Mouse (Mus musculus) spleen, embryonic (tissue): Measurements from ENCODE around the gene Wnt7b.

Experiments used
- CTCF ChIA-PET: fragments of 350-600 bp; sonication (Branson Sonifier 250); formaldehyde crosslinking; loops from one replicate; lab custom pipeline; 2022; lab: Charles Lee

Gene Wnt7b

DNA sequence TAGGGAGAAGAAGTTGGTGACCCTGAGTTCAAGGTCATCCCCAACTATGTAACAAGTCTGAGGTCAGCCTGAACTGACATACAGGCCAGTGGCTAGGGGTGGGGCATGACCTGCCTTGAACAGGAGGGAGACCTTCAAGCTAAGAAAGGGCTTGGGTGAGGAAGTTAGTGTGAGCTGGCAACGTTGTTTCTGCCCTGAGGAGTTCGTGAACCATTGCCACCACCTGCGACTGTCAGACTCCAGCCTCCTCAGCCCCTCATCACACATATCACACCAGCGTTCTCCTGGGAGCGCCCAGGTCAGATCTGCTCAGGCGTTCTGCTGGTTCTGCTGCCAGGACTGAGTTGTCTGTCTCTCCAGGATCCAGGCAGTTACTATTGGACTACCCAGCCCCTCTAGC is 20.5 kb upstream of the Wnt7b start:
- CTCF ChIA-PET = no interaction called here

DNA sequence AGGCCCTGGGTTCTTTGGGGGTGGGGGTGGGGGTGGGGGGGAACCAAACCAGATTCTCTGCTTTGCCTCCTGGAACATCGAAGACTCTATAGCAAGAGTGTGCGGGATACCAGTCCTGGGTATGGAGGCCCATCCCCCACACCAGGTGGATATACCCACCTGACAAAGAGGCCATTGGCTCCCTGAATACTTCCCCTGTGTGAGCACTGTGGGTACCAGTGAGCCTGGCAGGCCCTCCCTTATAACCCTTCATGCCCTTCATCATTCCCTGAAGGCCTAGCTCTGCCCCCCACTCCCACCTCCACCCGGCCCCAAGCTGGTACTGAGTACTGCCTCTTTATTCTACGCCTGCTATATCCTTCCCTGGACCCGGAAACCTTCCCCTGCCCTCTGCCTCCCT is 19.7 kb upstream of the Wnt7b start:
- CTCF ChIA-PET = no interaction called here

DNA sequence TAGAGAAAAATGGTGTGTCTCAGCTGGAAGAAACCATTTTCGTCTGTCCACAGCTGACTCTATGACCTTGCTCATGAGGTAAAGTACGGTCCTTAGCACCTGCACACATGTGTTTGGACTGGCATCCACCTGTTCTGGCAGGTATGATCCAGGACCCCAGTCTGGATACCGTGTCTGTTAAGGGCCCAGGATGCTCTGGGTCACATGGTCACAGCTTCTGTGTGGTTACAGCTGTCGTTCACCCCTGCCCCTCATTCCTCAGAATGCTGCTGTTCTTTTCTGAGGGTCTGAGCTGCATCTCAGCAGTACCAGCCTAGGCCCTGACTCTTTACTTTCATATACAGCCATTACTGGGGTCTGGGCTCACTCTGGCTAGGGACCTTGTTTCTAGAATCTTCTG is 18.9 kb upstream of the Wnt7b start:
- CTCF ChIA-PET = interaction anchor here (0.5 kb wide), 1 partner anchor 107 kb away, joined by 3 read pairs; no protein-coding TSS in a partner anchor

DNA sequence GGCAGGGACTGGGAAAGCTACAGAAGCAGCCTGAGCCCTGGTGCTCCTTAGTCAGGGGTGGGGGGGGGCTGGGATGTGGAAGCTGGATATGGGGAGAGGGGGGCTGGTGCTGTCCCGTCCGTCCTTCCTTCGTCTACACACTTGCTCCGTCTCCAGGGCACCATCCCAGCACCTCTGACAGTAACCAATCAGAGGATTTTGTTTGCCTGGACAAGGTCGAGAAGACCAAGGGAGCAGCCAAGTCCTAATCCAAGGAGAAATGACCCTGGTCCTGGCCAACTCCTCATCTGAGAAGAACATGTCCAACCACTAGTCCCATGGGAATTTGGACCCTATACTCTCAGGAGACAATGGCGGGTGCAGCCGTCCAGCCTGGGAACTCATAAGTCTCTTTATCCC is 18.4 kb upstream of the Wnt7b start:
- CTCF ChIA-PET = interaction anchor here (0.5 kb wide), 1 partner anchor 107 kb away, joined by 3 read pairs; no protein-coding TSS in a partner anchor

DNA sequence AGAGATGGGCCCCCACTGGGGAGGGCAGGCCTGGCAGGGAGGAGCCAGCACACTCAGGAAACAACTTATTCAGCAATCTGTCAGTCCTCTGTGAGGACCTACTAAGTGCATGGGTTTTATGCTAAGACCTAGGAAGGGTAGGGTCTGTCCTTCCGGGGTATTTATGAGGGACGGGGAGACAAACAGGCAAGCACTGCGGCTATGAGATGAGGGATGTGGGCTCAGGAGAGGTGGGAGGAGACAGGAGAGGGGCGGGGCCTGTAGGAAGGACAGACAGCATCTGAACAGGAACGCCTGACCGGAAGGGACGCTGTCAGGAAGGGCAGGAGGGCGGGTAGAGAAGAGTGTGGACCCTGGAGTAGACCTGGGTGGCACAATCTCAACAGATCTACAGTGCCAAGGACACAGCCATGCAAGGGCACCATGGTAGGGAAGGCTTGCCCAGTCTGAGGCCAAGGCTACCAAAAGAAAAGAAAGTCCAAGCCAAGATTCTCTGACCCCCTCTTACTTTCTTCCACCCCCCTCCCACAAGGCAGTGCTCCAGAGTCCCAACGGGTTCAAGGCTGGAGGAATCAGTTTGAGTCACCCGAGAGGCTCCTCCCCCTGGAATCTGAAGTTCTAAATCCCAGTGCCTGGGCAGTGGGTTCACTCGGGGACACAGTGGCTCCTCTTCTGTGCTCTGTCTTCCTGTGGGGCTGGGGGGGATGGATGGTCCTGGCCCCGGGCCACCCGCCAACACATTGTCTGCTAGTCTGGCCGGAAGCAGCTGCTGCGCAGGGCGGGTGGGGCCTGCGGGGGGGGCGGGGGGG is 17.8 kb upstream of the Wnt7b start:
- CTCF ChIA-PET = no interaction called here

DNA sequence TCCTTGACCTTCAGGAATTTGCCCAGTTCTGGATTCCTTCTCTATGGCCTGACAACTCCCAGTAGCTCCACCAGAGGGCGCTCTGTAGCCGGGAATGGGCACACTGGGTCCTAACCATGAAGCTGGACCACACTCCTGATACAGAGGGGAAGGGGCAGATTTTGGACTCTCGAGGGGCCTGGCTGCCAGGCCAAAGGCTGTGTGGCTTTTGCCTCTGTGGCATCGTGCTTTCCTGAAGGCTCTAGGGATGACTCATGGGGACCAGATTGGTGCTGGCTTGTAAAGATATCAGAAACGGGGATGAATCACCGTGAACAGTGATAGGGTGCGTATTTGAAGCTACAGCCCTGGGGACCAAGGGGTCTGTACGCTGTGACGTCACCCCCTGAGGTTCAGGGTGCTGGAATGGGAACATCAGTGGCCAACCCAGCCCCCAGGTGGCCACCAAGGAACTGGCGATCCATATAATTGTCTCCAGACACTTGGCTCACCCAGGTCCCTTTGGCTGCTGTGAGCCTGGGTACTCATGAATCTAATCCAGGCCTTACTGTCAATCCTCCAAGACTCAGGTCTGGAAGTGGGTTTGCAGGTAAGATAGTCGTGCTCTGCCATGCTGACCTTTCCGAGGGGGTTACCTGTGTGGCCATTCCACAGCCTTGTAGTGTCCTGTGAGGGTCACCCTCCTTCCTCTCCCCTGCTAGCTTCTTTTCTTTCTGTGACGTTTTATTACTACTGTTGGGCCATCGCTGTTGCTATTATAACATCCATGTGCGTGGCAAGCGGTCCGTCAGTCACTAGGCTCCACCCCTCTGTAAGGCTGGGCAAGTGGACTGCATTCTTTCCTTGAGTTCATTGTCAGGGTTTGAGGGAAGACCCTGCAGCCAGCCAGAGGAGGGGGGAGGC is 17.0 kb upstream of the Wnt7b start:
- CTCF ChIA-PET = interaction anchor here (0.6 to 1.8 kb wide), 6 partner anchors 13 to 251 kb away, joined by 3 to 4 read pairs (median 4); no protein-coding TSS in a partner anchor

DNA sequence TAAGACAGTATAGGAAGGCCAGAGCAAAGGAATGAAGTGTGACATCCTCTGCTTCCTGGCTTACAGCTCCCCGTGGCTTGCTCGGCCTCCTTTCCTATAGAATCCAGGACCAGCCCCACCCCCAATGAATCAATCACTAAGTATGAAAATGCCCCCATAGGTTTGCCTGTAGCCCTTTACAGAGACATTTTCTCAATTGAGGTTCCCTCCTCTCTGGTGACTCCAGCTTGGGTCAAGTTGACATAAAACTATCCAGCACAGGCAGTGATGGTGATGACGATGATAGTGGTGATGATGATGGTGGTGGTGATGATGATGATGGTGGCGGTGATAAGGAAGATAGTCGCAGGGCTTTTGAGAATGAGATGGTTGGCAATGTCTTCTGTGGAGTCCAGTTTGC is 16.2 kb upstream of the Wnt7b start:
- CTCF ChIA-PET = interaction anchor here (0.6 to 1.8 kb wide), 6 partner anchors 14 to 252 kb away, joined by 3 to 4 read pairs (median 4); no protein-coding TSS in a partner anchor

DNA sequence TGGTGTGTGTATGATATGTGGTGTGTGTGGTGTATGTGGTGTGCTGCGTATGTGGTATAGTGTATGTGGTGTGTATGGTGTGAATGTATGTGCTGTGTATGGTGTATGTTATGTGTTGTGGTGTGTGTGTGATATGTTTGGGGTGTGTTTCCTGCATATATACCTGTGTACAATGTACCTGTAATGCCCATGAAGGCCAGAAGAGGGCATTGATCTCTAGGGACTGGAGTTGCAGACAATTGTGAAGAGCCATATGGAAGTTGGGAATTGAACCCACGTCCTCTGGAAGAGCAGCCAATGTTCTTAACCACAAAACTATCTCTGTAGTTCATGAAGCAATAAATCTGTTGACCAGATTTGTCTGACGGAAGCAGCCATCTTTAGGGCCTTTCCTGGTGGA is 15.1 kb upstream of the Wnt7b start:
- CTCF ChIA-PET = no interaction called here

DNA sequence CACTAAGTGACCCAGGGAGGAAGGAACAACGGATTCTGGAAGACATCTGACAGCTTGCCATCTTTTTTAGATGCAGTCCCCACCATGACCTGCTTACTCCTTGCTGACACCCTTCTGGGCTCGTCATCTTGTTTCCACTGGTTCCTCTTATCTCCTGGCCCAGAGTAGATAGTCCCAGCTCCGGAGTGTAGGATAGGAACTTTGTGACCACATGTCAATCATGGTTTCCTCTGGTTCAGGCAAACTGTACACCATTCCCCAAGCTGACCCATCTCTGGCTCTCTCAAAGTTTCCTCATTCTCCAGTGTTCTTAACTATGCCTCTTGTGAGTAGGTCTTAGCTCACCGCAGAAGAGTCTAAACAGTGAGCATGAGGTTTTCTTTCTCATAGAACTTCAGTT is 10.4 kb upstream of the Wnt7b start:
- CTCF ChIA-PET = no interaction called here

DNA sequence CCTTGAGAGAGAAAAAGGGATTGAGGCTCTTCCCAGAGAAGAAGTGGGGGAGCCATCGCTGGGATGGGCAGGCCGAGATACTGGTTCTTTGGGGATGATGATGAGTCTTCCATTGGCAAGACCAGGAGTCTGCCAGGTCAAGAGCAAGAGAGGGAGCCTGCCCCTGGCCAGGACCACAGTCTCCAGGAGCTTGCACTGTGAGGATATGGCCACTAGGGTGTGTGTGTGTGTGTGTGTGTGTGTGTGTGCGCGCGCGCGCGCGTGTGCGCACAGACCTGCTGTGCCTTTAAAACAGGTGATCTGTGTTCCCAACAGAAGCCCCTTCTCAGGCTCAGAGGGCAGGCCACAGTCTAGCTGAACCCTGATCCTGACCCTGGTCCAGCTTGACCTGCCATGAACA is 8.6 kb upstream of the Wnt7b start:
- CTCF ChIA-PET = interaction anchor here (1.0 kb wide), 1 partner anchor 25 kb away, joined by 3 read pairs; no protein-coding TSS in a partner anchor

DNA sequence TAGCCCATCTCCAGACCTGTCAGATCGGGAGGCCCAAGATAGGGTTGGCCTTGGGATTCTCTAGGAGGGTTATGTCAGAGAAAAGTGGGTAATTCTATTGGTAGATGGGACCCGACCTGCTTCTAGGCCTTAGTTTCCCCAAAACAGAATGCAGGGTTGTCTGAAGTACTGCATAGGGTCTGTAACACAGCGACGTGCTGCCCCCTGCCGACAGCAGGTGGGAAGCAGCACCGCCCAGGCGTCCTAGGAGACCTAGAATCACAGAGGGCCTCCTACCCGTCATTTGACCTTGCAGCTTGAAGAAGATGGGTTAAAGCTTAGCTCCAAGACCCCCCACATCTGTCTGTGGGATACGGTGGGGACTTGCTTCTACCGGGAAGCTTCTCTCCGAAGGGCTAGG is 1.2 kb upstream of the Wnt7b start:
- CTCF ChIA-PET = no interaction called here

DNA sequence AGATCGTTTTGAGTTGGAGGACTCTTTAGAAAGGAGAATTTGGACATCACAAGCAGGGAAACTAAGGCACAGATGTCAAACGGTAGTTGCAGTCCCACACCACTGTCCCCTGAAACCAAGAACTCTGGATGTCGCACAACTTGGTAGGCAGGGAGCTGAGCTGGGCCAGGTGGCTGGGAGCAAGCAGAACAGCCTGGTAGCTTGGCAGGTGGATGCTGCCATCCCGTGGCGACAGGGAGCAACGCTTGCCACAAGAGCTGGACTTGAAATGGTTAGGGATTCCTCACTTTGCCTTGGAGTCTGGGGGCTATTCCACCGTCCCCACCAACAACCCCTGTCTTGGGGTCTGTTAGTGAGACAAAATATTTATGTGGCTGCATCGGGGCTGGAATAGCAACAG is 751 bp upstream of the Wnt7b start:
- CTCF ChIA-PET = no interaction called here

DNA sequence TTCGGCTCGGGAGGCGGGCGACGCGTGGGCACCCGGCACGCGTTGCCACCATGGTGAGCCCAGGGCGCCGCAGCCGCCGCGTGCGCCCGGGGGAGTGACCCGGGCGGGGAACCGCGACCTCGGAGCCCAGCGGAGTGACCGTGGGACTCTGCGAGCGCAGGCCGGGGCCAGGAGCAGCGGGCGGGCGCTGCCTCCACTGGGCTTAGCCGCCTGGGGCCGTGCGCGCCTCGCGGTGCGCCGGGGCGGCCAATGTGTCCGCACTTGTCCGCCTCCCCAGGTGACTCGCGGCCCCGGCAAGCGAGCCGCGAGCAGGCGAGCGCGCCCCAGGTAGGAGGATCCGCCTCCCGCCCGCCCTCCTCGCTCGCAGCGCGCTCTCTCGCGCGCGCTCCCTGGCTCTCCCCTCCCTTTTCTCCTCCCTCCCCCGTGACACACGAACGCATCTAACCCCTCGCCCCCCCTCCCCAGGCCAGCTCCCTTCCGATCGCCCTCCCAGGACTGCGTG is 659 bp downstream of the Wnt7b start:
- CTCF ChIA-PET = no interaction called here

DNA sequence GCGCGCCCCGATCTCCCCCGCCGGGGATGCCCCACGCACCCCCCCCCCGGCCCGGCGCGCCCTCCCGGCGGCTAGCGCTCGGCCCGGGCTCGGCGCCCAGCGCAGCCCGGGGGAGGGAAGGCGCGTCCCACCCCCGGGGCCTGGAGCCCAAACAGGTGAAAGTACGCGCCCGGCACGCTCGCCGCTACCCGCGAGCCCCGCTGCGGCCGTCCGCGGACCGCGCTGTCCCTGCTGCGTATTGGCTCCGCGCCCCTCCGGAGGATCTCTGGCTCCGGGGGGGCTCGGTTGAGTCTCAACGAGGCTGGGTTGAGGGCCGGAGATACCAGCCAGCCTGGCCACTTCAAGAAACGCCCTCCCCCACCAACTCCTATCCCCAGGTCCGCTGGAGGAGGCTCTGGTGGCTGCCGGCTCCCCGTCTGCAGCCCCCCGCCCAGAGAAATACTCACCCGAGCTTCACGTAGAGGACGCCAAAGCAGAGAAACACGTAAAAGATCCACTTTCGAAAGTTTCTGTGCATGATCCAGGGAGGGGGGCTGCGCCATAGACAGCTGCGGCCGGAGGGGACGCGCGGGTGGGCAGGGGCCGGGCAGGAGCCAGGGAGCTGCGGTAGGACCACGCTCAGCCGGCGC is 1.2 kb downstream of the Wnt7b start:
- CTCF ChIA-PET = no interaction called here

DNA sequence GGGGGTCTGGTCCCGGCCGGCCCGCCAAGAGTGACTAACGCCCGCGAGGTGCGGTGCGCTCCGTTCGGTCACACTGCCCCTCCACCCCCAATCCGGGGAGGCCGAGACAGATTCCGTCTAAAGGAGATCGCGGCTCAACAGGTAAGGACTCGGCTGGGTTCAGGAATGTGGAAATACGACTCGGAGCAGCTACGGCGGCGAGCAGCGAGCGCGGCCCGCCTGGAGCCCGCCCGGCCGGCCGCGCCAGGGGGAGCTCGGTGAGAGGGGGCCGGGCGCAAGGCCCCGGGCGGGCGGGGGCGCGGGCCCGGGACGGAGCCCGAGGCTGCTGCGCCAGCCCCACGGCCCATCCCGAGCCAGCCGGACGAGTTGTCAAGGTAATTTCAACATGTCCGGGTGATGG is 1.8 kb downstream of the Wnt7b start:
- CTCF ChIA-PET = no interaction called here

DNA sequence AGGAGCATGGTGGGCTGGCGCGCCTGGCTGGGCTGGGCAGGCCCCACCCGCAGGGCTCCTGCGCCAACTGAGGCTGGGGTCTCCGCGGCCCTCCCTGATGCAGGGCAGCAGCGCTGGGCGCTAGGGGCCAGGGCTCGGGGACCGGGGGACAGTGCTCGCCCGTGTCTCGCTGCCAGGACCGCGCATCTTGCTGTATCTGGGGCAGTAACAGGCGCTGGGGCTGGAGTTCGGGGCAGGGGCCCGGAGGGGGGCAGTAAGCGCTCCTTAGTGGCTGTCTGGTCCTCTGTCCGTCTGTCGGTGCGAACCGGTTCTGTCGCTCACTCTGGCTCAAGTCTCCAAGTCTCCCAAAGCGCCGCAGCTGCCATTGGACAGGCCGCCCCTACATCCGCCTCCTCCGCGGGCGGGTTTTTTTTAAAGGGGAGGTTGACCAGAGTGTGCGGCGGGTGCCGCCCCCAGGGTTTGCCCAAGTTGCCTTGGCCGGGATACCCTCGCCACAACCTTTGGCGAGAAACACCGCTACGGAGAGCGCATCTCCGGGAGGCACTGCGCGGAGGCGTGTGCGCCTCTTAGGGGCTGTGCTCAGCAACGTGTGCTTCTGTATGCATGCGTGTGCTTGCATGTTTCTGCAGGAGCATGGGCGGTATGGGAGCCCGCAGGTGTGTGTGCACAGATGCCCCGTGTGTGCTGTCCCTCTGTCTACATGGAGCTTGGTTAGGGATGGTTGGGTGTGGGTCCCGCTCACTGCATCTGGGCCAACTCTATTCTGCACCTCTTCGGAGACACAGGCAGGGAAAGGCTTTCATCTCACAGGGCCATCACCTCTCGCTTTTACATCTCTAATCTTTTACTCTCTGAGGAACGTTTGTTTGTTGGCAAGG is 4.5 kb downstream of the Wnt7b start:
- CTCF ChIA-PET = interaction anchor here (0.7 kb wide), 1 partner anchor 44 kb away, joined by 7 read pairs; no protein-coding TSS in a partner anchor

DNA sequence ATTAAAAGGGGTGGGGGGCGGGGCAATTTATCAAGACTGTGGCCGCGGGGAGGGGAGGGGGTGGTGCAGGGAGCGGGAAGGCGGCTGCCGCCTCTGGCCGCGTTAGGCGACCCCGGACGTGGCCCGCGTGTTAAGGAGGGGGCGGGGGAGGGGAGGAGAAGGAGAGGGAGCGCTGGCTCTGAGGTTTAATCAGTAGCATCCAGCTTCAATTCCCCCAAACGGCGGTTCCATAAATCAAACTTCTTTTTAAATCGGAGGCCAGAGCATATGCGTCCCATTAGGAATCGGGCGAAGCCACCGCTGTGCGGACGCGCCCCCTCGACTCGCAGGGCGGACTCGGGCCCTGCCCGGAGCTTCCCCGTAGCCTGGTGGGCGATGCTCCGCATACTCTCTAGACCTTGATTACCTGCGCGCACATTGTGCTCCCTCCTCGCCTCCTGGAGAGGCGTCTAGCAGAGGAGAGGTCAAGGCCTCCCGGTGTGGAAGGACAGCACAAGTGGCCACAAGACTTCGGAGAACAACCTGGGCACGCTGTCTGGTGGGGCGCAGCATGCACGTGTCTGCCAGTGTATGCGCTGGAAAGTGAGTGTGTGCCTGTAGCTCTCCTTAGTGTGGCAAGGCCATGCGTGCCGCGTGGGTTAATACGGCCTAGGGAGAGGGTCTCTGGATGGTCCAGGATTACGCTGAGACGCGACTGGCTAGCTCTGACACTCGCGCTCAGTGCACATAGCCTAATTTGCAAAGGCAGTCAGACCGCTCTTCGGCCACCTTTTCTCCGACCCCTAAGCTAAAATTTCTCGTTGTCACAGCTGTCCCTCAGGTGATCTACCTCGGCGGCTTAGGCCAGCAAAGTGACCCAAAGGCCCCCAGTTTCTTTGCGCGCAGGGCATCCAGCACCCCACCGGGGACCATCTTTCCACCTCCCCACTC is 5.5 kb downstream of the Wnt7b start:
- CTCF ChIA-PET = no interaction called here

DNA sequence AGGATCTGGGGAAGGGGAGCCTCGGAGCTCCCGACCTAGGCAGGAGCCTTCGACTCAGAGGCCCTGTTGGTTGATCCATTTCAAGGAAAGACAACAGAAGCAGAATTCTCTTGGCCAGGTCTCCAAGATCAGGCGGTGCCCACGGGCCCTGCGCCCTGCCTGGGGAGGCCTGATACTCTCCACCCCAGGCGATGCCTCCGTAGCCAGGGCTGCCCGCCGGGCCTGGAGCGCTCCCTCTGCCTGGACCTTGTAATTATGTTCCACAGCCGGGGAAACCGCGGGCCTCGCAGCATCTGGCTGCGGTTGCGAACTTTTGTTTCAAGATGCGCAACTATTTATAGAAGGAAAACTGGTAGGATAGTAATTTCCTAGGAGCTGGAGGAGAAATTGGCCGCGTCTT is 6.2 kb downstream of the Wnt7b start:
- CTCF ChIA-PET = no interaction called here

DNA sequence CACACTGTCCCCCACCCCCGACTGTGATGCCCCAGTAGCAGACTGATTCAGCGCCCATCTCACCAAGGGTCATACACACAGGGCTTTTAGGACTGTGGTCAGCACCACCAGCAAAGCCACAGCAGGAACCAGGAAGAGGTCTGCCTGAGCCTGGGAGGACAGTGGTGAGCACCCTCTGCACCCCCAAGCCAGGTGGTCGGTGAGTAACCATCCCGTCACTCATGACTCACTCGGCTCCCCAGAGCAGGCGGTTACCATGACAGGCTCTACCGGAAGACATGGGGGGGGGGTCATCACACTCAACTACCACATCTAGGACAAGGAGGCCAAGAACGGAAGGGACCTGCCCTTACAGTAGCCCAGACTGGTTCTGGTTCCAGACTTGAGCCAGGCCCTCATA is 7.7 kb downstream of the Wnt7b start:
- CTCF ChIA-PET = no interaction called here

DNA sequence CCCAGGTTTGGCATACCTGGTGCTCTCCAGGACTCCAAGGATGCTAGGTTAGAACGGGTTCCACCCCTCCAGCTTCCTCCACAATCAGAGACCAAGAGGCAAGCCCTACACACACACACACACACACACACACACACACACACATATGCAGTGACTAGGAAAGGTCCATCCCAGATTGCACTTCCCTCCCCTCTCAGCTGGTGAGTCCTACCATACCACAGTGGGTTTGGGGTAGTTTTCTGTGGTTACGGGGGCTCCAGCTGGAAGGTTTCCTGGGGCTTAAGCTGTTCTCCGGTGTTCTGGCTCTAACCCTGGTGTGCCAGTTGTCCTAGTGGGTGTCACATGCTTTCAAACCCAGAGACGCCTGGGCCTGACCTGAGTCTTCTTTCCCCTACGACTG is 8.2 kb downstream of the Wnt7b start:
- CTCF ChIA-PET = no interaction called here
